Mouse (Mus musculus) v-Abl transformed pro-B cells (cell line): ENCODE results near the gene Plekhn1.

Experiments
- in situ Hi-C, 2 experiments: fragments of 400-800 bp; cut with MboI; formaldehyde crosslinking; loops; one replicate each; pipeline ENCODE4 v1.15.1; 2025; ENCODE audit not compliant: unreplicated experiment in 2 of 2

The Plekhn1 gene

GRCm38 (mm10) chr4:156185950-156186850 lies 48.5 kb downstream of the Plekhn1 start:
- in situ Hi-C loops = loop anchor here in 1 of 2 experiments (5.0 kb wide), 1 partner anchor 59 kb away; no protein-coding TSS in a partner anchor

- in situ Hi-C loops = loop anchor here in 1 of 2 experiments (5.0 kb wide), 1 partner anchor 58 kb away; no protein-coding TSS in a partner anchor
These were observed 49.2 kb downstream of the Plekhn1 start for GRCm38 (mm10) chr4:156185456-156185949.

GRCm38 (mm10) chr4:156184291-156184954 lies 50.2 kb downstream of the Plekhn1 start:
- in situ Hi-C loops = loop anchor here in 1 of 2 experiments (5.0 kb wide), 1 partner anchor 67 kb away; no protein-coding TSS in a partner anchor

GRCm38 (mm10) chr4:156183747-156184146 lies 50.9 kb downstream of the Plekhn1 start:
- in situ Hi-C loops = loop anchor here in 1 of 2 experiments (5.0 kb wide), 1 partner anchor 66 kb away; no protein-coding TSS in a partner anchor

GRCm38 (mm10) chr4:156177630-156178029 lies 57.0 kb downstream of the Plekhn1 start:
- in situ Hi-C loops = no loop called here

GRCm38 (mm10) chr4:156171828-156172227 lies 62.8 kb downstream of the Plekhn1 start:
- in situ Hi-C loops = no loop called here
